Mouse (Mus musculus): Measurements from ENCODE around the gene Gbgt1. TPM values are rescaled to one million over a fixed set of nuclear protein-coding genes. Genes with fewer than 3 reads are reported as not detected.
"Not testable (repeated sequence)": the region's sequence is repeated elsewhere in the genome, so short reads cannot be mapped to it uniquely, and the experiment has no call there.

The Gbgt1 gene
- total RNA-seq, 4 experiments from 2014 or later = 1.2 to 2.4 (median 2.1) TPM

- no peak for DNase-seq (ENCODE audit: low spot score)
Observed at GRCm38 (mm10) chr2:28498431-28498830, 1.7 kb downstream of the Gbgt1 start.

- no peak for DNase-seq (ENCODE audit: low spot score)
Observed at GRCm38 (mm10) chr2:28502987-28503386, 6.3 kb downstream of the Gbgt1 start.

GRCm38 (mm10) chr2:28504676-28505075, 8.0 kb downstream of the Gbgt1 start:
- no peak for DNase-seq (ENCODE audit: low spot score)

GRCm38 (mm10) chr2:28505795-28506194, 9.1 kb downstream of the Gbgt1 start, which contains the start of gene Gm10134:
TSS of gene Gm10134 (plus strand) at chr2:28506095.
- no peak for DNase-seq (ENCODE audit: low spot score)

GRCm38 (mm10) chr2:28506291-28506690, 9.6 kb downstream of the Gbgt1 start:
- no peak for DNase-seq (ENCODE audit: low spot score)

- DNase-seq (ENCODE audit: low spot score) = not testable (repeated sequence)
Observed at GRCm38 (mm10) chr2:28511600-28511999, 14.9 kb downstream of the Gbgt1 start.

GRCm38 (mm10) chr2:28512798-28513401, 16.2 kb downstream of the Gbgt1 start, which contains the start of gene Ralgds:
TSS of gene Ralgds (plus strand) at chr2:28513125.
- no peak for DNase-seq (ENCODE audit: low spot score)

GRCm38 (mm10) chr2:28513431-28514370, 17.0 kb downstream of the Gbgt1 start:
- no peak for DNase-seq (ENCODE audit: low spot score)

GRCm38 (mm10) chr2:28514489-28514888, 17.8 kb downstream of the Gbgt1 start:
- peak; percentile 80 for DNase-seq (ENCODE audit: low spot score)

GRCm38 (mm10) chr2:28517206-28517909, 20.7 kb downstream of the Gbgt1 start:
- DNase-seq (ENCODE audit: low spot score) = peak; percentile 82

GRCm38 (mm10) chr2:28518231-28518630, 21.5 kb downstream of the Gbgt1 start:
- DNase-seq (ENCODE audit: low spot score) = no peak

GRCm38 (mm10) chr2:28520581-28520980, 23.9 kb downstream of the Gbgt1 start:
- DNase-seq (ENCODE audit: low spot score) = no peak

GRCm38 (mm10) chr2:28521571-28522151, 25.0 kb downstream of the Gbgt1 start:
- DNase-seq (ENCODE audit: low spot score) = no peak

GRCm38 (mm10) chr2:28522166-28522565, 25.5 kb downstream of the Gbgt1 start:
- DNase-seq (ENCODE audit: low spot score) = no peak

- peak; percentile 84 for DNase-seq (ENCODE audit: low spot score)
Observed at GRCm38 (mm10) chr2:28523643-28524117, 27.0 kb downstream of the Gbgt1 start.

- no peak for DNase-seq (ENCODE audit: low spot score)
Observed at GRCm38 (mm10) chr2:28524406-28524805, 27.7 kb downstream of the Gbgt1 start.

GRCm38 (mm10) chr2:28525219-28525942, 28.7 kb downstream of the Gbgt1 start:
- peak; percentile 78 for DNase-seq (ENCODE audit: low spot score)

GRCm38 (mm10) chr2:28525943-28526876, 29.5 kb downstream of the Gbgt1 start:
- no peak for DNase-seq (ENCODE audit: low spot score)

All from heart, adult 8-10 months (tissue).